Mouse (Mus musculus) liver, embryonic 15.5 days (tissue): ENCODE results near the gene Ppif. TPM values are rescaled to one million over a fixed set of nuclear protein-coding genes. Genes with fewer than 3 reads are reported as not detected.

ENCODE experiments used
- ATAC-seq: fragments of 200-750 bp; cut with Nextera tagmentation; 2 replicates; pipeline ENCODE4 v1.8.0; 2017; ENCODE audit warnings: moderate number of reproducible peaks, mild to moderate bottlenecking, moderate library complexity; ENCODE audit not compliant: insufficient read depth
- H3K27ac ChIP-seq: fragments of 300-500 bp; sonication (generic); replicated peaks from 2 replicates; pipeline ENCODE4 v1.5.1; 2015; ENCODE audit warnings: mild to moderate bottlenecking, inconsistent platforms
- H3K27me3 ChIP-seq: fragments of 300-500 bp; sonication (generic); 2 replicates; pipeline ENCODE4 v1.6.1; 2015; ENCODE audit warnings: mild to moderate bottlenecking, inconsistent platforms
- H3K36me3 ChIP-seq: fragments of 300-500 bp; sonication (generic); replicated peaks from 2 replicates; pipeline ENCODE4 v1.6.1; 2015; ENCODE audit warnings: moderate library complexity, mild to moderate bottlenecking, inconsistent platforms
- H3K4me1 ChIP-seq: fragments of 300-500 bp; sonication (generic); replicated peaks from 2 replicates; pipeline ENCODE4 v1.6.1; 2015; ENCODE audit warnings: inconsistent platforms
- H3K4me2 ChIP-seq: fragments of 300-500 bp; sonication (generic); 2 replicates; pipeline ENCODE4 v1.6.1; 2015; ENCODE audit warnings: moderate library complexity, mild to moderate bottlenecking, inconsistent platforms
- H3K4me3 ChIP-seq: fragments of 300-500 bp; sonication (generic); replicated peaks from 2 replicates; pipeline ENCODE4 v1.5.1; 2015; ENCODE audit warnings: mild to moderate bottlenecking, inconsistent platforms
- H3K9ac ChIP-seq: fragments of 300-500 bp; sonication (generic); 2 replicates; pipeline ENCODE4 v1.6.1; 2015; ENCODE audit warnings: moderate library complexity, mild to moderate bottlenecking, inconsistent platforms
- H3K9me3 ChIP-seq: fragments of 300-500 bp; sonication (generic); replicated peaks from 2 replicates; pipeline ENCODE4 v1.6.1; 2016; ENCODE audit warnings: inconsistent platforms
- WGBS: fragments of 180-500 bp; shearing (Covaris S2); methylation state at CpG from one replicate; pipeline ENCODE4 v1.1.7; 2015; ENCODE audit warnings: mixed read lengths; ENCODE audit not compliant: insufficient replicate concordance; 5-methylcytosine and 5-hydroxymethylcytosine counted together
- polyA plus RNA-seq: library from polyadenylated mRNA; unstranded; fragments of >200 nt; fragmentation: Nextera tagmentation; extraction: Ambion mirVana; gene quantifications from 2 replicates; pipeline ENCODE4 v1.2.1, GENCODE M21; 2015

Ppif gene
- polyA plus RNA-seq, 1 experiment from 2014 or later = 26.8 TPM

GRCm38 (mm10) chr14:25718471-25718870, 24.5 kb downstream of the Ppif start:
- H3K4me2 ChIP-seq = no peak overlapping the region
- no peak overlapping the region for H3K9ac ChIP-seq
- H3K36me3 ChIP-seq = no peaks in the 10 kb centered on the region; the same call in 1 of the 2 replicates
- ATAC-seq = no peak
- peaks cover 9% of the 10 kb centered on the region for H3K4me1 ChIP-seq
- no peaks in the 10 kb centered on the region for H3K9me3 ChIP-seq
- no peak overlapping the region for H3K4me3 ChIP-seq
- H3K27me3 ChIP-seq = no peaks in the 10 kb centered on the region
- no peak overlapping the region for H3K27ac ChIP-seq
- WGBS = 4% methylated on average over 2 of the region's 2 CpGs

- 38% methylated on average over 9 of the region's 9 CpGs for WGBS
- Histone ChIP-seq H3K4me2 (no peak overlapping the region), H3K27me3 (no peaks in the 10 kb centered on the region), H3K27ac (no peak overlapping the region), H3K4me1 (peaks cover 9% of the 10 kb centered on the region), H3K9me3 (no peaks in the 10 kb centered on the region), H3K36me3 (no peaks in the 10 kb centered on the region), H3K9ac (no peak overlapping the region), H3K4me3 (no peak overlapping the region)
- no peak for ATAC-seq
Measured at GRCm38 (mm10) chr14:25719371-25719770, 25.4 kb downstream of the Ppif start.

- Histone ChIP-seq H3K36me3 (no peaks in the 10 kb centered on the region), H3K4me1 (peaks cover 22% of the 10 kb centered on the region), H3K4me2 (no peak overlapping the region), H3K27ac (no peak overlapping the region), H3K9ac (no peak overlapping the region), H3K9me3 (no peaks in the 10 kb centered on the region), H3K27me3 (no peaks in the 10 kb centered on the region), H3K4me3 (no peak overlapping the region)
- 40% methylated on average over 5 of the region's 5 CpGs for WGBS
- ATAC-seq = no peak
Measured at GRCm38 (mm10) chr14:25720962-25721707, 27.2 kb downstream of the Ppif start.

- WGBS = 72% methylated on average over 11 of the region's 11 CpGs
- no peak overlapping the region for H3K4me3 ChIP-seq
- H3K27me3 ChIP-seq = no peaks in the 10 kb centered on the region
- H3K9ac ChIP-seq = no peak overlapping the region
- no peak overlapping the region for H3K4me2 ChIP-seq
- H3K36me3 ChIP-seq = no peaks in the 10 kb centered on the region
- no peak overlapping the region for H3K27ac ChIP-seq
- H3K4me1 ChIP-seq = peaks cover 23% of the 10 kb centered on the region
- no peaks in the 10 kb centered on the region for H3K9me3 ChIP-seq
- peak; percentile 45; the same call in 1 of the 2 replicates for ATAC-seq
Measured at GRCm38 (mm10) chr14:25725032-25725497, 31.1 kb downstream of the Ppif start.

GRCm38 (mm10) chr14:25725690-25726089, 31.7 kb downstream of the Ppif start:
- Histone ChIP-seq H3K4me1 (peaks cover 23% of the 10 kb centered on the region), H3K9ac (no peak overlapping the region), H3K9me3 (no peaks in the 10 kb centered on the region), H3K27ac (no peak overlapping the region), H3K36me3 (no peaks in the 10 kb centered on the region), H3K4me2 (no peak overlapping the region), H3K27me3 (no peaks in the 10 kb centered on the region), H3K4me3 (no peak overlapping the region)
- peak; percentile 51 for ATAC-seq
- 29% methylated on average over 4 of the region's 4 CpGs for WGBS

- Histone ChIP-seq H3K4me3 (no peak overlapping the region), H3K27ac (no peak overlapping the region), H3K36me3 (no peaks in the 10 kb centered on the region), H3K4me2 (no peak overlapping the region), H3K4me1 (peaks cover 23% of the 10 kb centered on the region), H3K9me3 (no peaks in the 10 kb centered on the region), H3K27me3 (no peaks in the 10 kb centered on the region), H3K9ac (no peak overlapping the region; the same call in 1 of the 2 replicates)
- no peak for ATAC-seq
- 33% methylated on average over 20 of the region's 20 CpGs for WGBS
Measured at GRCm38 (mm10) chr14:25726226-25727148, 32.5 kb downstream of the Ppif start.

- H3K27me3 ChIP-seq = no peaks in the 10 kb centered on the region
- H3K9ac ChIP-seq = no peak overlapping the region; the same call in 1 of the 2 replicates
- no peaks in the 10 kb centered on the region for H3K36me3 ChIP-seq
- peaks cover 23% of the 10 kb centered on the region for H3K4me1 ChIP-seq
- no peak overlapping the region for H3K4me3 ChIP-seq
- H3K9me3 ChIP-seq = no peaks in the 10 kb centered on the region
- H3K27ac ChIP-seq = no peak overlapping the region
- no peak overlapping the region for H3K4me2 ChIP-seq
- 44% methylated on average over 5 of the region's 5 CpGs for WGBS
- no peak for ATAC-seq
Measured at GRCm38 (mm10) chr14:25727149-25727510, 33.2 kb downstream of the Ppif start.

- 33% methylated on average over 17 of the region's 17 CpGs for WGBS
- H3K4me2 ChIP-seq = no peak overlapping the region
- H3K27me3 ChIP-seq = no peaks in the 10 kb centered on the region
- 0 out of 2 replicates have a peak, but pooled peaks cover 5% of the 10 kb centered on the region for H3K36me3 ChIP-seq
- peaks cover 14% of the 10 kb centered on the region; the same call in 1 of the 2 replicates for H3K4me1 ChIP-seq
- H3K4me3 ChIP-seq = no peak overlapping the region
- H3K9me3 ChIP-seq = no peaks in the 10 kb centered on the region
- peak overlapping the region; percentile 25; the same call in 1 of the 2 replicates for H3K27ac ChIP-seq
- peak; percentile 27; the same call in 1 of the 2 replicates for ATAC-seq
- H3K9ac ChIP-seq = no peak overlapping the region
Measured at GRCm38 (mm10) chr14:25734736-25735716, 41.1 kb downstream of the Ppif start.

GRCm38 (mm10) chr14:25736140-25736539, 42.2 kb downstream of the Ppif start:
- no peak overlapping the region for H3K27ac ChIP-seq
- no peak overlapping the region for H3K4me2 ChIP-seq
- H3K9ac ChIP-seq = no peak overlapping the region
- 0 out of 2 replicates have a peak, but pooled peaks cover 5% of the 10 kb centered on the region for H3K36me3 ChIP-seq
- 57% methylated on average over 3 of the region's 3 CpGs for WGBS
- H3K9me3 ChIP-seq = no peaks in the 10 kb centered on the region
- ATAC-seq = no peak
- H3K4me1 ChIP-seq = peaks cover 14% of the 10 kb centered on the region; the same call in 1 of the 2 replicates
- H3K4me3 ChIP-seq = no peak overlapping the region
- H3K27me3 ChIP-seq = no peaks in the 10 kb centered on the region

- Histone ChIP-seq H3K4me2 (no peak overlapping the region), H3K36me3 (0 out of 2 replicates have a peak, but pooled peaks cover 5% of the 10 kb centered on the region), H3K27ac (no peak overlapping the region), H3K4me1 (peaks cover 14% of the 10 kb centered on the region; the same call in 1 of the 2 replicates), H3K9ac (no peak overlapping the region), H3K9me3 (no peaks in the 10 kb centered on the region), H3K4me3 (no peak overlapping the region), H3K27me3 (no peaks in the 10 kb centered on the region)
- 49% methylated on average over 6 of the region's 6 CpGs for WGBS
- peak; percentile 35; the same call in 1 of the 2 replicates for ATAC-seq
Measured at GRCm38 (mm10) chr14:25736589-25736988, 42.6 kb downstream of the Ppif start.
